Comparison of ENCODE assay signal across 24 mouse cellular contexts in genomic region chr10:94080740-94081139, GRCm38 (mm10). TPM values are rescaled to one million over a fixed set of nuclear protein-coding genes. Genes with fewer than 3 reads are reported as not detected.
DNase-seq lines count a peak whose midpoint lies in the region; ATAC-seq lines count a peak whose summit lies in the region.
"Had no signal": no experiment of that assay in that cellular context is flagged by ENCODE, and none has a peak within 500 bp of the region (broad histone marks: within the 10 kb centered on the region; RNA-seq: fewer than 3 reads in every experiment).

No protein-coding gene starts in this region.

- DNase-seq in kidney, adult 9 months: peak; percentile 13
- no peak for DNase-seq in kidney, postnatal 25 days
- peak; percentile 27 for DNase-seq in yolk sac, embryonic 10.5 days (ENCODE audit: low spot score)
- DNase-seq in layer of hippocampus, adult 8-10 months (ENCODE audit: low spot score in 2 of 2): no peak
- DNase-seq: adrenal gland, adult 2 months; adrenal gland, postnatal 14 days; cerebellum, adult 11 months; cerebellum, adult 2 months; cerebellum, adult 9-11 months; cerebellum, postnatal 25 days; embryo, embryonic 11 days; gastrocnemius, postnatal 25 days; heart, adult 2 months had no signal

- H3K27me3 ChIP-seq in intestine, embryonic 15.5 days (replicated peaks): no peaks in the 10 kb centered on the region
- no peaks in the 10 kb centered on the region for H3K27me3 ChIP-seq in intestine, embryonic 16.5 days (replicated peaks; ENCODE audit: control insufficient read depth, insufficient read depth, low read length)
- H3K27me3 ChIP-seq: embryonic facial prominence, embryonic 13.5 days; forebrain, embryonic 12.5 days; forebrain, embryonic 15.5 days; hindbrain, embryonic 12.5 days; hindbrain, embryonic 15.5 days had no signal

- H3K27ac ChIP-seq in intestine, embryonic 15.5 days: peak overlapping the region; percentile 4; the same call in 1 of the 2 replicates
- H3K27ac ChIP-seq in intestine, embryonic 16.5 days (ENCODE audit: low read length): peak overlapping the region; percentile 75
- H3K27ac ChIP-seq: embryonic facial prominence, embryonic 10.5 days; embryonic facial prominence, embryonic 13.5 days; forebrain, embryonic 12.5 days; forebrain, embryonic 15.5 days; heart, adult 2 months; heart, embryonic 10.5 days; hindbrain, embryonic 12.5 days; hindbrain, embryonic 15.5 days had no signal

- no peak overlapping the region for H3K4me2 ChIP-seq in intestine, embryonic 15.5 days (replicated peaks)
- H3K4me2 ChIP-seq in intestine, embryonic 16.5 days (ENCODE audit: low read depth, low read length): no peak overlapping the region
- H3K4me2 ChIP-seq: embryonic facial prominence, embryonic 13.5 days; forebrain, embryonic 12.5 days; forebrain, embryonic 15.5 days; hindbrain, embryonic 12.5 days; hindbrain, embryonic 15.5 days had no signal

- no peaks in the 10 kb centered on the region for H3K9me3 ChIP-seq in intestine, embryonic 15.5 days
- no peaks in the 10 kb centered on the region for H3K9me3 ChIP-seq in intestine, embryonic 16.5 days (ENCODE audit: control insufficient read depth, low read length)
- H3K9me3 ChIP-seq: embryonic facial prominence, embryonic 10.5 days; embryonic facial prominence, embryonic 13.5 days; forebrain, embryonic 12.5 days; forebrain, embryonic 15.5 days; heart, embryonic 10.5 days; hindbrain, embryonic 12.5 days; hindbrain, embryonic 15.5 days had no signal

- 58% methylated on average over 3 of the region's 3 CpGs for WGBS in intestine, embryonic 15.5 days
- 50% methylated on average over 3 of the region's 3 CpGs for WGBS in intestine, embryonic 16.5 days

- H3K9ac ChIP-seq in intestine, embryonic 15.5 days: no peak overlapping the region
- no peak overlapping the region for H3K9ac ChIP-seq in intestine, embryonic 16.5 days (ENCODE audit: low read depth, low read length)
- H3K9ac ChIP-seq: embryonic facial prominence, embryonic 13.5 days; forebrain, embryonic 12.5 days; forebrain, embryonic 15.5 days; hindbrain, embryonic 12.5 days; hindbrain, embryonic 15.5 days had no signal

- ATAC-seq in intestine, embryonic 15.5 days: peak; percentile 77
- peak; percentile 81 for ATAC-seq in intestine, embryonic 16.5 days
- ATAC-seq: CD4-positive, CD25-positive, alpha-beta regulatory T cell, adult 4 months; forebrain, embryonic 15.5 days had no signal

- no peaks in the 10 kb centered on the region for H3K36me3 ChIP-seq in intestine, embryonic 15.5 days
- no peaks in the 10 kb centered on the region for H3K36me3 ChIP-seq in intestine, embryonic 16.5 days (ENCODE audit: control insufficient read depth, insufficient read depth, low read length)
- H3K36me3 ChIP-seq: embryonic facial prominence, embryonic 10.5 days; embryonic facial prominence, embryonic 13.5 days; forebrain, embryonic 12.5 days; forebrain, embryonic 15.5 days; heart, embryonic 10.5 days; hindbrain, embryonic 12.5 days; hindbrain, embryonic 15.5 days had no signal

- H3K4me1 ChIP-seq in intestine, embryonic 15.5 days (replicated peaks): peaks cover 9% of the 10 kb centered on the region
- peaks cover 7% of the 10 kb centered on the region; the same call in 1 of the 2 replicates for H3K4me1 ChIP-seq in intestine, embryonic 16.5 days (ENCODE audit: control insufficient read depth, insufficient read depth, low read length)
- H3K4me1 ChIP-seq: embryonic facial prominence, embryonic 13.5 days; forebrain, embryonic 15.5 days had no signal

- H3K4me3 ChIP-seq in intestine, embryonic 15.5 days (replicated peaks): no peak overlapping the region
- H3K4me3 ChIP-seq in intestine, embryonic 16.5 days (ENCODE audit: low read length): no peak overlapping the region
- H3K4me3 ChIP-seq: embryonic facial prominence, embryonic 10.5 days; embryonic facial prominence, embryonic 13.5 days; erythroblast, embryonic 14.5 days; forebrain, embryonic 12.5 days; forebrain, embryonic 15.5 days; heart, adult 2 months; heart, embryonic 10.5 days; hindbrain, embryonic 12.5 days; hindbrain, embryonic 15.5 days had no signal

RNA-seq across cellular contexts. Expression of gene Fgd6, which starts 44.9 kb away (rescaled TPM):
- 3.1 and 3.4 TPM in 2 replicates for polyA plus RNA-seq in intestine, embryonic 15.5 days (2015; fragmentation: Nextera tagmentation; extraction: Ambion mirVana)
- polyA plus RNA-seq in intestine, embryonic 16.5 days (2015; fragmentation: Nextera tagmentation; extraction: Ambion mirVana): 2.7 and 3.0 TPM in 2 replicates
- 10 to 100 TPM in 2 of 4 experiments, 1 to 10 TPM in 2; 7.7 to 12.2 (median 10.2) TPM for total RNA-seq in layer of hippocampus, adult 8-10 months (2022)

RNA-seq across cellular contexts. Expression of gene Vezt, which starts 45.1 kb away (rescaled TPM):
- polyA plus RNA-seq in intestine, embryonic 15.5 days (2015; fragmentation: Nextera tagmentation; extraction: Ambion mirVana): 18.6 and 20.1 TPM in 2 replicates
- 17.1 and 18.5 TPM in 2 replicates for polyA plus RNA-seq in intestine, embryonic 16.5 days (2015; fragmentation: Nextera tagmentation; extraction: Ambion mirVana)
- total RNA-seq in layer of hippocampus, adult 8-10 months (2022): 10 to 100 TPM; 58.6 to 84.9 (median 69.7) TPM

Comparison
In these comparisons a context has a peak if more than half of its experiments do, and no peak if none do; other contexts are left out.
1. DNase-seq: peak in kidney, adult 9 months (single experiment) and yolk sac, embryonic 10.5 days (single experiment); none in kidney, postnatal 25 days (0 of 2) and layer of hippocampus, adult 8-10 months (0 of 2).